In the genomic region with DNA sequence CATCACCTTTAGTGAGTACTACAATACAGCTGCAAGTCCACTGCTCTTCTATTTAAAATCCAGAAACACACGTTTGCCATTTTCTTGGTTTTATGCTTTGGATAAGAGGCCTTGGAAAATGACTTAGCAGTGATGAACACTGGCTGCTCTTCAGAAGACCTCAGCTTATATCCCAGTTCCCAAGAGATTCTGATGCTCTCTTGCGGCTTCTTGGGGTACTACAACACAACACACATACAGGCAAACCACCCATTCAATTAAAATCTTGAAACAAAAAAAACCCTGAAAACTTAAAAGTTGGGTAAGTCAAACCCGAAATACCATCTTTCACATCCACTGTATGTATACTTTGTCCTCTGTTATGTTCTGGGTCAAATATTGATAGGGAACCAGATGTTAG, we compare ENCODE assay signal across 10 mouse cellular contexts. TPM values are rescaled to one million over a fixed set of nuclear protein-coding genes. Genes with fewer than 3 reads are reported as not detected.
A peak's percentile ranks its signal among the peaks of the same experiment; 100 is the strongest.
DNase-seq lines count a peak whose midpoint lies in the region; ATAC-seq and TF ChIP-seq lines count a peak whose summit lies in the region.
"Had no signal": no experiment of that assay in that cellular context is flagged by ENCODE, and none has a peak within 500 bp of the region (broad histone marks: within the 10 kb centered on the region; RNA-seq: fewer than 3 reads in every experiment).

No protein-coding gene starts in this region.

- H3K27me3 ChIP-seq in heart, adult 2 months (ENCODE audit: control insufficient read depth, insufficient read depth, low read length) = no peaks in the 10 kb centered on the region
- H3K27me3 ChIP-seq in CH12.LX (replicated peaks) = no peaks in the 10 kb centered on the region
- H3K27me3 ChIP-seq: liver, embryonic 12.5 days had no signal

- H3K4me1 ChIP-seq in heart, adult 2 months (ENCODE audit: control insufficient read depth, insufficient read depth, low read length) = 0 out of 2 replicates have a peak, but pooled peaks cover 2% of the 10 kb centered on the region
- H3K4me1 ChIP-seq in CH12.LX (ENCODE audit: control insufficient read depth in 1 of 2, insufficient read depth in 2 of 2) = peaks cover 0 to 5% of the 10 kb centered on the region in 2 experiments; a peak in 1 of 4 replicates

- no peak overlapping the region for H3K27ac ChIP-seq in heart, adult 2 months
- no peak overlapping the region for H3K27ac ChIP-seq in CH12.LX (ENCODE audit: insufficient read depth, low read depth)
- H3K27ac ChIP-seq: liver, embryonic 12.5 days had no signal

- dilution Hi-C loops in CH12.LX (cut with MboI; ENCODE audit: extremely low pct_ligation_motif_present, extremely low pct_unique_long_range_greater_than_20kb, low sequenced_read_pairs) = no loop called here

- no peak for TF ChIP-seq POLR2A in heart, adult 2 months (IDR thresholded peaks at IDR 0.05; ENCODE audit: insufficient read depth, low read depth, low read length)
- no peak for TF ChIP-seq POLR2A in CH12.LX (IDR thresholded peaks at IDR 0.05; ENCODE audit: low read depth, low read length)

- no peak for DNase-seq in heart, adult 2 months
- DNase-seq in heart, adult 8-10 months (ENCODE audit: low spot score) = no peak
- DNase-seq in left cerebral cortex, postnatal 25 days (ENCODE audit: low spot score in 2 of 2) = peak; percentile 20 to 45
- DNase-seq in left cerebral cortex, adult 11 months (ENCODE audit: low spot score) = no peak
- DNase-seq in CH12.LX (ENCODE audit: extremely low read depth) = peak; percentile 55
- peak; percentile 19 for DNase-seq in c-Kit-positive CD71-negative TER-119-negative erythroid progenitor cells, embryonic 14.5 days (ENCODE audit: low read depth)
- no peak for DNase-seq in frontal cortex, postnatal 36 days (ENCODE audit: low spot score in 2 of 2)
- DNase-seq: cerebellum, postnatal 36 days had no signal

- H3K4me3 ChIP-seq in heart, adult 2 months = no peak overlapping the region
- H3K4me3 ChIP-seq in CH12.LX (replicated peaks in 1 of 3; ENCODE audit: low read depth in 2 of 3, low read length in 2 of 3, poor library complexity in 1 of 3) = no peak overlapping the region
- H3K4me3 ChIP-seq: liver, embryonic 12.5 days had no signal

- TF ChIP-seq CTCF in heart, adult 2 months (IDR thresholded peaks at IDR 0.05) = peak; percentile 71
- TF ChIP-seq CTCF in CH12.LX (conservative IDR thresholded peaks at IDR 0.05 in 1 of 2, IDR thresholded peaks at IDR 0.05 in 1 of 2; ENCODE audit: low read depth in 2 of 2, low read length in 2 of 2) = peak; percentile 34 to 66

- no peaks in the 10 kb centered on the region for H3K36me3 ChIP-seq in heart, adult 2 months (ENCODE audit: control insufficient read depth, insufficient read depth, low read length)
- H3K36me3 ChIP-seq in CH12.LX (replicated peaks in 1 of 2; ENCODE audit: control insufficient read depth in 1 of 2, insufficient read depth in 1 of 2, low read length in 1 of 2) = peaks cover 64 to 81% of the 10 kb centered on the region in 2 experiments

- H3K4me2 ChIP-seq in CH12.LX (ENCODE audit: insufficient read depth, low read depth, poor library complexity, severe bottlenecking) = no peak overlapping the region
- H3K4me2 ChIP-seq: liver, embryonic 12.5 days had no signal

- no peak for TF ChIP-seq EP300 in heart, adult 2 months (IDR thresholded peaks at IDR 0.05; ENCODE audit: insufficient read depth, low read depth, low read length)
- TF ChIP-seq EP300 in CH12.LX (IDR thresholded peaks at IDR 0.05; ENCODE audit: low read length) = no peak

- no peaks in the 10 kb centered on the region for H3K9me3 ChIP-seq in CH12.LX (replicated peaks; ENCODE audit: low read length)
- H3K9me3 ChIP-seq: liver, embryonic 12.5 days had no signal

- in situ Hi-C loops in CH12.LX (cut with MboI; ENCODE audit: low pct_ligation_motif_present, low pct_unique_long_range_greater_than_20kb, low sequenced_read_pairs) = no loop called here

- intact Hi-C loops in heart, adult 2 months (cut with DNase I) = no loop called here
- intact Hi-C loops in left cerebral cortex, postnatal 25 days (cut with DNase I) = no loop called here

- no peak for ATAC-seq in monocyte, adult 5-6 weeks (replicated peaks; ENCODE audit: insufficient number of reproducible peaks, low FRiP score, low TSS enrichment, poor library complexity, severe bottlenecking)
- ATAC-seq: liver, embryonic 12.5 days had no signal

- peaks cover 2% of the 10 kb centered on the region; the same call in 1 of the 2 replicates for H3K79me2 ChIP-seq in heart, adult 2 months (replicated peaks; ENCODE audit: control insufficient read depth, insufficient read depth, low read length)
- peaks cover 9% of the 10 kb centered on the region; the same call in 1 of the 2 replicates for H3K79me2 ChIP-seq in CH12.LX (replicated peaks; ENCODE audit: control insufficient read depth, extremely low read depth, insufficient read depth, poor library complexity, severe bottlenecking)

- peak; percentile 40 for TF ChIP-seq RAD21 in CH12.LX (IDR thresholded peaks at IDR 0.05; ENCODE audit: low read depth, low read length)

- 48% methylated on average over 3 of the region's 3 CpGs for WGBS in heart, adult 2 months

- H3K9ac ChIP-seq in heart, adult 2 months (ENCODE audit: low read depth, low read length) = no peak overlapping the region
- no peak overlapping the region for H3K9ac ChIP-seq in CH12.LX (ENCODE audit: insufficient read depth, low read depth)
- H3K9ac ChIP-seq: liver, embryonic 12.5 days had no signal

TF ChIP-seq in CH12.LX, 34 proteins besides CTCF, POLR2A, EP300 and RAD21:
- no peak for TF ChIP-seq UBTF (IDR thresholded peaks at IDR 0.05; ENCODE audit: low read depth, low read length)
- peak; percentile 54 for TF ChIP-seq SMC3 (IDR thresholded peaks at IDR 0.05; ENCODE audit: low read depth, low read length)

RNA-seq across cellular contexts. Expression of a gene that starts 5.2 kb away (rescaled TPM):
- 10 to 100 TPM; 41.3 to 42.1 TPM for total RNA-seq in heart, adult 2 months (2021)
- polyA plus RNA-seq in heart, adult 2 months (2012; rRNA removed) = 63.8 and 67.0 TPM in 2 replicates
- 10 to 100 TPM; 35.7 to 44.4 (median 39.1) TPM for total RNA-seq in heart, adult 8-10 months (2022)
- total RNA-seq in left cerebral cortex, postnatal 25 days (2021) = 10 to 100 TPM; 62.4 to 64.0 TPM
- total RNA-seq in CH12.LX (2012; rRNA removed) (45.9 and 71.0 TPM in 2 replicates), CH12.LX (2014; rRNA removed) (42.2 and 57.8 TPM in 2 replicates)
- polyA plus RNA-seq in CH12.LX (2012; ENCODE audit: insufficient read length, low read depth) = 105 and 151 TPM in 2 replicates
- total RNA-seq in monocyte, adult 5-6 weeks (2017) = 162 to 264 TPM (median 189 TPM) in 3 replicates

RNA-seq across cellular contexts. Expression of a gene that starts 5.5 kb away (rescaled TPM):
- 10 to 100 TPM; 20.8 to 21.5 TPM for total RNA-seq in heart, adult 2 months (2021)
- 48.8 and 50.4 TPM in 2 replicates for polyA plus RNA-seq in heart, adult 2 months (2012; rRNA removed)
- 10 to 100 TPM; 19.5 to 24.0 (median 22.2) TPM for total RNA-seq in heart, adult 8-10 months (2022)
- 10 to 100 TPM; 19.0 to 22.2 TPM for total RNA-seq in left cerebral cortex, postnatal 25 days (2021)
- total RNA-seq in CH12.LX (2012; rRNA removed) = 23.5 and 27.8 TPM in 2 replicates
- total RNA-seq in CH12.LX (2014; rRNA removed) = 19.4 and 19.8 TPM in 2 replicates
- 25.4 and 26.9 TPM in 2 replicates for polyA plus RNA-seq in CH12.LX (2012; ENCODE audit: insufficient read length, low read depth)
- 6.9 to 12.3 TPM (median 12.0 TPM) in 3 replicates for total RNA-seq in monocyte, adult 5-6 weeks (2017)

RNA-seq across cellular contexts. Expression of a gene that starts 17.9 kb away (rescaled TPM):
- 10 to 100 TPM; 19.4 to 26.3 TPM for total RNA-seq in heart, adult 2 months (2021)
- polyA plus RNA-seq in heart, adult 2 months (2012; rRNA removed) = 26.1 and 28.2 TPM in 2 replicates
- 10 to 100 TPM; 12.2 to 40.6 (median 16.5) TPM for total RNA-seq in heart, adult 8-10 months (2022)
- 1 to 10 TPM; 2.2 to 2.9 TPM for total RNA-seq in left cerebral cortex, postnatal 25 days (2021)
- total RNA-seq in CH12.LX (2012; rRNA removed) = 2.8 and 3.5 TPM in 2 replicates
- 1.1 and 1.9 TPM in 2 replicates for total RNA-seq in CH12.LX (2014; rRNA removed)
- 8.9 and 9.9 TPM in 2 replicates for polyA plus RNA-seq in CH12.LX (2012; ENCODE audit: insufficient read length, low read depth)
- total RNA-seq in monocyte, adult 5-6 weeks (2017) = 140 to 403 TPM (median 154 TPM) in 3 replicates

RNA-seq across cellular contexts. Expression of a gene that starts 25.6 kb away (rescaled TPM):
- 10 to 100 TPM; 10.4 to 14.3 TPM for total RNA-seq in heart, adult 2 months (2021)
- polyA plus RNA-seq in heart, adult 2 months (2012; rRNA removed) = 15.9 and 16.3 TPM in 2 replicates
- total RNA-seq in heart, adult 8-10 months (2022) = 10 to 100 TPM in 3 of 4 experiments, 1 to 10 TPM in 1; 8.9 to 13.2 (median 11.2) TPM
- 1 to 10 TPM; 5.0 to 6.7 TPM for total RNA-seq in left cerebral cortex, postnatal 25 days (2021)
- total RNA-seq in CH12.LX (2012; rRNA removed) (3.3 and 4.7 TPM in 2 replicates), CH12.LX (2014; rRNA removed) (0.39 and 0.43 TPM in 2 replicates)
- 5.2 and 5.5 TPM in 2 replicates for polyA plus RNA-seq in CH12.LX (2012; ENCODE audit: insufficient read length, low read depth)
- total RNA-seq in monocyte, adult 5-6 weeks (2017) = 8.4 to 13.1 TPM (median 12.7 TPM) in 3 replicates

RNA-seq across cellular contexts. Expression of a gene that starts 39.2 kb away (rescaled TPM):
- total RNA-seq in heart, adult 2 months (2021) = 1 to 10 TPM; 3.8 to 5.3 TPM
- polyA plus RNA-seq in heart, adult 2 months (2012; rRNA removed) = 6.8 and 7.1 TPM in 2 replicates
- 1 to 10 TPM; 3.5 to 5.7 (median 4.8) TPM for total RNA-seq in heart, adult 8-10 months (2022)
- total RNA-seq in left cerebral cortex, postnatal 25 days (2021) = 1 to 10 TPM; 1.8 to 3.1 TPM
- 64.3 and 87.9 TPM in 2 replicates for total RNA-seq in CH12.LX (2012; rRNA removed)
- 51.6 and 52.3 TPM in 2 replicates for total RNA-seq in CH12.LX (2014; rRNA removed)
- 45.1 and 45.9 TPM in 2 replicates for polyA plus RNA-seq in CH12.LX (2012; ENCODE audit: insufficient read length, low read depth)
- 496 to 674 TPM (median 637 TPM) in 3 replicates for total RNA-seq in monocyte, adult 5-6 weeks (2017)

Comparison
In these comparisons a context has a peak if more than half of its experiments do, and no peak if none do; other contexts are left out.
1. DNase-seq: peak in left cerebral cortex, postnatal 25 days (2 of 2), CH12.LX (single experiment) and c-Kit-positive CD71-negative TER-119-negative erythroid progenitor cells, embryonic 14.5 days (single experiment); none in heart, adult 2 months (0 of 2), heart, adult 8-10 months (single experiment), left cerebral cortex, adult 11 months (single experiment) and frontal cortex, postnatal 36 days (0 of 2).